Mouse (Mus musculus) liver, adult (tissue): Measurements from ENCODE around the gene Fam19a3.

Experiments
- GATA4 ChIP-seq: IDR thresholded peaks from 2 replicates; pipeline ENCODE4 v1.6.1; 2014; ENCODE audit warnings: mild to moderate bottlenecking, low read length; ENCODE audit not compliant: insufficient replicate concordance

Fam19a3 gene

GRCm38 (mm10) chr3:104780561-104781420 is 849 bp downstream of the Fam19a3 start, which contains the start of gene Ppm1j:
Gene Ppm1j, plus strand, starts transcription at chr3:104781056.
- no peak for TF ChIP-seq GATA4

DNA sequence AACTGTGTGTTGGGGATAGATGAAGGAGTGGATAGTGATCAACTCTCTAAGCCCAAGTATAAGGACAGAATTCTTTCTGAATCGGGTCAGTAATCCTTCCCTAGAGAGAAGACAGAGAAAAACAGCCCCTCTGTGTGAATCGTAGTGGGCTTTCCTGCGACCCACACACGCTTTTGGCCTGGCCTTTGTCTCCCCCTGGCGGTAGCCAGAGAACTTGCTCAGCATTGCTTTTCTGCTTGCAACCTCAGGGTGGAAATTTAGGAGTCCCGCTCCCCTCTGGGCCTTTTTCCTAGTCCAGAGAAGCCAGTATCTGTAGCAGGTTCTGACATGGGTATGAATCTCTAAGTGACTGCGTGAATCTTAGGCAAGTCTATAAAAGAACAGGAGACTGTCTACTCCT is 1.7 kb downstream of the Fam19a3 start:
- no peak for TF ChIP-seq GATA4

- no peak for TF ChIP-seq GATA4
Observed at GRCm38 (mm10) chr3:104777342-104777741, 4.3 kb downstream of the Fam19a3 start.

DNA sequence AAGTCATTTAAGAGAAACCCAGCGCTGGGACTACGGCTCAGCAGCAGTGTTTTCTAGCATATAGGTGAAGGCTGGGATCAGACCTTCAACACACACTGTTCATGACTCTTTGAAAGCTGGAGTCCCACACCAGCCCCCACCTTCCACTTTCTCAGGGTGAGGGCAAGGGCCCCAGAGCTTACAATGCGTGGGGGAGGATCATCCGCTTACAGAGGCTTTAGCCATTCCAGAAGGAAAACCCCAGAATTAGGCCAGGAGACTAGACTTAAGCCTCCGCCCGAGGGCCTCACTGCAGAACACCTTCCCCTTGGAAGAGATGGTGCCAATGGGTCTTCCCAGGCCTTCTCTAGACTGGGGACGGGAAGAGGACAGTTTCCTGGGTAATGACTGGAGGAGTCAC is 8.3 kb downstream of the Fam19a3 start:
- no peak for TF ChIP-seq GATA4

DNA sequence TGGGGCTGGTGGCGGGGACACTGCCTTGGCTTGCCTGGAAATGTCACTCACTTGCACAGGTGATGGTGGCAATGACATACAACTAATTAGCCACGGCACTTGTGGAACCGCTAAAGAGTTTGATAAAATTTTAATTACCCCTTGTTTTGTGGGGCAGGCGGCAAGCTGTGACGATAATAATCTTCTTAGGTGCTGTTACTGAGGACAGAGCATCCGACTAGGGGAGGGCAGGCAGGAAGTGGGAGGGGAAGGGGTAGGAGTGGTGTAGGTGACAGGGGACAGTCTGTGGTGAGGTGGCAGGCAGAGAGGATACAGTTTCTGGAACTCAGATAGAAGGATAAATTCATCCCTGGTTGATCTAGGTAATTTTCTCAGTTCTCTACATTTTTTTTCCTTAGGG is 10.2 kb downstream of the Fam19a3 start:
- TF ChIP-seq GATA4 = no peak

GRCm38 (mm10) chr3:104770918-104771317 is 10.7 kb downstream of the Fam19a3 start:
- TF ChIP-seq GATA4 = no peak

DNA sequence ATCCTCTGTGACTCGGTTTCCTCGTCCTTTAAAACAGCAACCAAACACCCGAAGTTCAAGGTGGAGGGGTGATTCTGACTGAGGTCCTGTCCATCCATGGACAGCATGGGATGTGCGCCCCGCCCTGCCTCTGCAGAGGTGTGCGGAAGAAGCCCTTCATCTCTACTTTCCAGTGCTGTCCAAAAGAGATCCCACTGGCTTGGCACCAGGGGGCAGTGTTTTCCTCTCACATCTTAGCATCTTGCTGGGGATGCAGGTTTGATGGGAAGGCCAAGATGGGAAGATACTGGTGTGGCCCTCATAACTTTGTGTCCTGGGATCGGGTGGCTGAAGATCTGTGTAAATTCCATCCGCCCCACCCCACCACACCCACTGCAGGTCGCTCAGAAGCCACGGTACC is 11.6 kb downstream of the Fam19a3 start:
- no peak for TF ChIP-seq GATA4

DNA sequence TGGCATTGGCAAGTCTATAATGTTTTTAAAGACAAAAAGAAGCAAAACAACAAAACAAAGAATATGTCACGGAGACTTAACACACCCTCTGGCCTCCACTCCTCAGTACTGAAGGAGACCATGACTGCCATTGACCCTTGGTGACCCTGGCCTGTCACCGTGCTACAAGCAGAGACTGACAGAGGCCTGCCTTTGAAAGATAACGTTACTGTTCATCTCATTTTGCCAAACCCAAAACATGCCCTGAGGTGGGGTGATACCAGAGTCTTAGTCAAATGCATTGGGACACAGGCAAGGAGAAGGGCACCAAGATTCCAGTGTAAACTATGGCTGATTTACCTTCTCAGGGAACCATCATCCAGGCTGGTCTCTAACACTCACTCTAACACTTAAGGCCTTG is 12.5 kb downstream of the Fam19a3 start:
- TF ChIP-seq GATA4 = no peak

- TF ChIP-seq GATA4 = no peak
Observed at GRCm38 (mm10) chr3:104767716-104768115, 13.9 kb downstream of the Fam19a3 start.

DNA sequence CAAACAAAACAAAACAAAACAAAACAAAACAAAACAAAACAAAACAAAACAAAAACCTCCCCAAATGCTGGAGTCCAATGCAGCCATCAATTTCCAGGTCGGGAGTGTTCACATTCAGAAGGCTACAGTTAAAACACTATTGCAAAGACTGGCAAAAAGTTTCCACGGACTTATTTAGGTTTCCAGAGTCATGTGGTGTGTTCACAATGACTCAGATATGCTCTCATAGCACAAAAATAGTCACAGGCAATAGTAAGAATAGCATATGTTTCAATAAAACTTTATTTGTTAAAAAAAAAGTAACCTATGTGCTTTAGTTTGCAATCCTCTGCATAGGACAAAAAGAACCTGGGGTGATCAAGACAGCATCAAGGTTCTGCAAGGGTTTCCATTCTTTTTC is 14.5 kb downstream of the Fam19a3 start:
- no peak for TF ChIP-seq GATA4

GRCm38 (mm10) chr3:104765021-104765420 is 16.6 kb downstream of the Fam19a3 start:
- no peak for TF ChIP-seq GATA4

DNA sequence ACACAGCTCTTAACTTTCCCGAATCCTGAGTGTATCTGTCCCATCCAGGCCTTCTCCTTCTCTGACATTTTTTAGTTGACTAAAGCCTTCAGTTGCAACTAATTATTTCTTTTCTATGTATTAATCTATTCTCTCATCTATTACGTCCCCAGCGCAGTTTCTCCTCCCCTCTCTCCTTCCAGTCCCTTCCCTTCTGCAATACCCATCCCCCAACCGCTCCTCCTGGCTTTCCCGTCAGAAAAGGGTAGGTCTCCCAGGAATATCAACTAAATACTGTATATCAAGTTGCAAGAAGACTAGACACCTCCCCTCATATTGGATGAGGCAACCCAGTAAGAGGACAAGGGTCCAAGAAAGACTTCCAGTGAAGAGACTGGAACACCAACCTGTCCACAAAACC is 22.8 kb downstream of the Fam19a3 start:
- no peak for TF ChIP-seq GATA4

GRCm38 (mm10) chr3:104758406-104758805 is 23.2 kb downstream of the Fam19a3 start:
- no peak for TF ChIP-seq GATA4

DNA sequence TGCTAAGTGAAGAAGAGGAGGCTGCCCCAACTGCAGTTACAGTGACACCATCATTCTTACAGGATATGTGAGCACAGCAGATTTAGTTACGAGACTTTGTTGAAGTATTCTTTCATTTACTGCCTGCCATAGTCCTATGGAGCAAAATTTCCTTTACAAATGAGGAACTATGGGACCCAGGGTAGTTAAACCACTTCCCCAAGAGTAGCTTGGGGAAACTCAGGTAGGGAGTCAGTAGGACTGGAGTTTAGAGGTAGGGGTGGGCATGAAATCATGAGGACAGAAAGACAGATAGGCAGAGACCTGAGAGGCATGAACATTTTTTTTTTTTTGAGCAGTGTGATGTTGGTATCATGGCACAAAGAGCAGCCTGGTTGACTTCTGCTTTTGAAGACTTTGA is 37.8 kb downstream of the Fam19a3 start:
- no peak for TF ChIP-seq GATA4

GRCm38 (mm10) chr3:104743161-104743560 is 38.5 kb downstream of the Fam19a3 start:
- no peak for TF ChIP-seq GATA4

- TF ChIP-seq GATA4 = no peak
Observed at GRCm38 (mm10) chr3:104741954-104742353, 39.7 kb downstream of the Fam19a3 start.

GRCm38 (mm10) chr3:104734654-104735053 is 47.0 kb downstream of the Fam19a3 start:
- TF ChIP-seq GATA4 = no peak
